Mouse (Mus musculus): ENCODE data around the gene Ifnl3.

- TF ChIP-seq EP300 (IDR thresholded peaks at IDR 0.05; ENCODE audit: insufficient read depth, low read depth, low read length) (no peak), CTCF (IDR thresholded peaks at IDR 0.05) (no peak), POLR2A (IDR thresholded peaks at IDR 0.05; ENCODE audit: insufficient read depth, low read depth, low read length) (no peak)
Measured at GRCm38 (mm10) chr7:28488030-28488491, 34.6 kb upstream of the Ifnl3 start.

Measured in heart, adult 2 months (tissue).